Mouse (Mus musculus) forebrain, embryonic 13.5 days (tissue): ENCODE data around the gene Rnf11. TPM values are rescaled to one million over a fixed set of nuclear protein-coding genes. Genes with fewer than 3 reads are reported as not detected.
A peak's percentile ranks its signal among the peaks of the same experiment; 100 is the strongest.

Experiments
- ATAC-seq: fragments of 200-750 bp; cut with Nextera tagmentation; 2 replicates; pipeline ENCODE4 v1.8.0; 2017
- H3K27ac ChIP-seq: fragments of 300-500 bp; sonication (generic); 2 replicates; pipeline ENCODE4 v1.5.1; 2015; ENCODE audit warnings: inconsistent platforms, mild to moderate bottlenecking, moderate library complexity
- H3K27me3 ChIP-seq: fragments of 300-500 bp; sonication (generic); 2 replicates; pipeline ENCODE4 v1.6.1; 2015; ENCODE audit warnings: mild to moderate bottlenecking, inconsistent platforms
- H3K36me3 ChIP-seq: fragments of 300-500 bp; sonication (generic); 2 replicates; pipeline ENCODE4 v1.6.1; 2015; ENCODE audit warnings: mild to moderate bottlenecking, inconsistent platforms; ENCODE audit not compliant: poor library complexity, severe bottlenecking
- H3K4me1 ChIP-seq: fragments of 300-500 bp; sonication (generic); 2 replicates; pipeline ENCODE4 v1.6.1; 2015; ENCODE audit warnings: inconsistent platforms
- H3K4me2 ChIP-seq: fragments of 300-500 bp; sonication (generic); 2 replicates; pipeline ENCODE4 v1.6.1; 2015; ENCODE audit warnings: inconsistent platforms, mild to moderate bottlenecking, moderate library complexity
- H3K4me3 ChIP-seq: fragments of 300-500 bp; sonication (generic); 2 replicates; pipeline ENCODE4 v1.5.1; 2015; ENCODE audit warnings: mild to moderate bottlenecking, inconsistent platforms
- H3K9ac ChIP-seq: fragments of 300-500 bp; sonication (generic); 2 replicates; pipeline ENCODE4 v1.6.1; 2015; ENCODE audit warnings: mild to moderate bottlenecking, inconsistent platforms
- H3K9me3 ChIP-seq: fragments of 300-500 bp; sonication (generic); replicated peaks from 2 replicates; pipeline ENCODE4 v1.6.1; 2016; ENCODE audit warnings: inconsistent platforms
- WGBS: fragments of 180-500 bp; shearing (Covaris S2); methylation state at CpG from one replicate; pipeline ENCODE4 v1.1.7; 2015; 5-methylcytosine and 5-hydroxymethylcytosine counted together
- polyA plus RNA-seq: library from polyadenylated mRNA; unstranded; fragments of >200 nt; fragmentation: Nextera tagmentation; extraction: Ambion mirVana; gene quantifications from 2 replicates; pipeline ENCODE4 v1.2.1, GENCODE M21; 2015

Rnf11 gene
- polyA plus RNA-seq, 1 experiment from 2014 or later, result 46.5 TPM

DNA sequence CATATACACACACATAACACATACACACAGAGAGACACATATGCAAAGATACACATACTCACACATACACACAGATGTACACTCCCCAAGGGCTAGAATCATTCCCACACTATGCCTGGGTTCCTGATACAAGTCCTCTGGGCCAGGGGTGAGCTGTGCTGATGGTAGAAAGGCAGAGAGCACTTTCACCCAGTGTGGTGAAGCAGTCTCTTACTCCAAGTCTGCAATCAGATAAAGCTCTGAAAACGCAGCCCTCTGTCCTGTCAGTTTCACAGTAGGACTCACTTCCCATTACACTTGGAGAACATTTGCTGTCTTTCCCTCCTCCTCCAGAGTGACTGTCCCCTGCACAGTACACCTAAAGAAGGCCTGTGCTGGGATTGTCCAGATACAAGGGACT lies 57.5 kb downstream of the Rnf11 start:
- Histone ChIP-seq H3K4me2 (no peak overlapping the region), H3K27ac (no peak overlapping the region), H3K9me3 (no peaks in the 10 kb centered on the region), H3K4me1 (peaks cover 1% of the 10 kb centered on the region; the same call in 1 of the 2 replicates), H3K36me3 (no peaks in the 10 kb centered on the region), H3K27me3 (no peaks in the 10 kb centered on the region), H3K9ac (no peak overlapping the region), H3K4me3 (no peak overlapping the region)
- no peak for ATAC-seq
- 93% methylated on average over 1 of the region's 1 CpGs for WGBS

DNA sequence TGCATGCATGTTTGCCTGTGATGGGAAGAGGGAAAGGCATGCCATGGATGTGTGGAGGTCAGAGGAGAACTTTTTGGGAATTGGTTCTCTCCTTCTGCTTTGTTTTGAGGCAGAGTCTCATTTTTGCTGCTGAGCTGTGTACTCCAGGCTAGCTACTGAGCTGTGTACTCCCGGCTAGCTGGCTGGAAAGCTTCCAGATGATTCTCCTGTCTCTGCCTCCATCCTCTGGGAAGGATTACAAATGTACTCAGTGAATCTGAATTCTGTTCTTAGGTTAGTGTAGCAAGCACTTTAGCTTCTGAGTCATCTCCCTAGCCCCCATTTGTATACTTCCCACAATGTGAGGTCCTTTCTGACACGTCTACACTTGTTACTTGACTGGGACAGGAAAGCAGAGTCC lies 61.1 kb downstream of the Rnf11 start:
- H3K4me2 ChIP-seq, result no peak overlapping the region
- ATAC-seq, result no peak
- H3K4me1 ChIP-seq, result no peaks in the 10 kb centered on the region; the same call in 1 of the 2 replicates
- 85% methylated on average over 2 of the region's 2 CpGs for WGBS
- H3K9me3 ChIP-seq, result no peaks in the 10 kb centered on the region
- no peaks in the 10 kb centered on the region for H3K36me3 ChIP-seq
- H3K27ac ChIP-seq, result no peak overlapping the region
- no peaks in the 10 kb centered on the region for H3K27me3 ChIP-seq
- no peak overlapping the region for H3K4me3 ChIP-seq
- H3K9ac ChIP-seq, result no peak overlapping the region

DNA sequence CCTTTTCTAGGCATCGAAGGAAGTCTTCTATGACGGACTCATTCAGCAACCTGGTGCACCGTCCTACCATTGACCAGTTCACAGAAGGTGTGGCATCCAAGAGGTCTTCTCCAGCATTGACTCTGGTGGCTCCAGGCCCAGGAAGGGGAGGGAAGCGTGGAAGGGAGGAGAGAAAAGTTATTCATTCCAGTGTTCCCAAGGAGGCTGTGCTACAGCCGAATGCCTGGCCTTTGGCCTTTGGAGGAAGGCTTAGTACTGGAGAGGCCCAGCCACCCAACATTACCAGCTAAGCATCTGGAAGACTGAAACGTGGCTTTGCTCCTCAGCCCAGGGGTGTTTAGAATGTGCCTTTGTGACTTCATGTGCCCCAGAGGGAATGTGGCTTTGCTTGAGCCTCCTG lies 62.1 kb downstream of the Rnf11 start:
- 77% methylated on average over 6 of the region's 6 CpGs for WGBS
- no peaks in the 10 kb centered on the region for H3K36me3 ChIP-seq
- no peak overlapping the region for H3K9ac ChIP-seq
- H3K9me3 ChIP-seq, result no peaks in the 10 kb centered on the region
- no peak for ATAC-seq
- no peaks in the 10 kb centered on the region for H3K27me3 ChIP-seq
- no peak overlapping the region for H3K4me3 ChIP-seq
- H3K4me1 ChIP-seq, result no peaks in the 10 kb centered on the region; the same call in 1 of the 2 replicates
- no peak overlapping the region for H3K27ac ChIP-seq
- no peak overlapping the region for H3K4me2 ChIP-seq

DNA sequence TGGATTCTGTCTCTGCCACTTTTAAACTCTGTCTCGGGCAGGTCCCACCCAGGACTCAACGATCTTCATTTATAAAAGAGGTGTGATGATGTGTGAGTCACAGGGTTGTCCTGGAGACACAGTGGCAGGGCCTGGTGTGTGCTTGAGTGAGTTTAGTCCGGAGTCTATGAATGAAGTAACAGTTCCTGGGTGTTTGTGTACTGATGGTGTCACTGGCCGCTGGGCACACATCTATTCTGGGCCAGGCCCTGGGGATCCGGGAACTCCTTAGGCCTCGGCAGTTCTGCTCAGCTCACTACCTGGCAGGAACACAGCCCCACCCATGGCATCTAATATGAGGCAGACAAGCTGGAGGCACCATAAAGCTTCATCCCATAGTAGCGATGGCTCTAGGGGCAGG lies 62.9 kb downstream of the Rnf11 start:
- Histone ChIP-seq H3K27me3 (no peaks in the 10 kb centered on the region), H3K27ac (no peak overlapping the region), H3K4me2 (no peak overlapping the region), H3K9me3 (no peaks in the 10 kb centered on the region), H3K4me3 (no peak overlapping the region), H3K4me1 (no peaks in the 10 kb centered on the region; the same call in 1 of the 2 replicates), H3K9ac (no peak overlapping the region), H3K36me3 (no peaks in the 10 kb centered on the region)
- no peak for ATAC-seq
- 86% methylated on average over 7 of the region's 7 CpGs for WGBS

DNA sequence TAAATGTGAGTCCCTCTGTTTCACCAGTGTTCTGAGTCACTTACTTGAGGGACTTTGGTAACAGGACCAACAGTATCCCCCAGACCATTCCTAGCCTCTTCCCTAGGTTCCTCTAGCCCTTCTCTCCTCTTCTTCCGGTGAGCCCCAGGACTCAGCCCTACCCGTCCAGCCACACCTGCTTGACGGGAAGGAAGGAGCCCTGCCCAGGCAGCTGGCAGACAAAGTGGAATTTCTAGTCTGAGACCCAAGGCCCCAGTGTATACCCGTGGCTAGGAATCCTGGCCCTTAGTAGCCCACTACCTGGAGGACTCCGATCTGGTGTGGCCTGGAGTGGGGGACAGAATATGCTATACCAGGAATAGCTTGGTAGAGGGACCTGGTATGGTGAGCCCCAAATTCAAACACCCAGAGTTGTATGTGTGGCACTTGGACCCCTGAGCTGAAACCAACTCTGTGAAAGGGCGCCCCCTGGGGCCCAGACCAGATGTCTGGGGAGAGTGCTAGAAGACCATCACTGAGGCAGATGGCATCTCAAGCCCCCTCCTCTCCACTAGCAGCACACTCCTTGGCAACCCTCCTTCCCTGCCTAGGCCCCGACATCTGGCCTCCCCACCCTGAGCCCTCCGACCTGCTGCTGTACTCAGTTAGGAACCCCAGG lies 64.3 kb downstream of the Rnf11 start:
- Histone ChIP-seq H3K27me3 (no peaks in the 10 kb centered on the region), H3K36me3 (no peaks in the 10 kb centered on the region), H3K9ac (no peak overlapping the region), H3K27ac (no peak overlapping the region), H3K4me1 (no peaks in the 10 kb centered on the region; the same call in 1 of the 2 replicates), H3K9me3 (no peaks in the 10 kb centered on the region), H3K4me2 (no peak overlapping the region), H3K4me3 (no peak overlapping the region)
- WGBS, result 76% methylated on average over 8 of the region's 8 CpGs
- ATAC-seq, result no peak

DNA sequence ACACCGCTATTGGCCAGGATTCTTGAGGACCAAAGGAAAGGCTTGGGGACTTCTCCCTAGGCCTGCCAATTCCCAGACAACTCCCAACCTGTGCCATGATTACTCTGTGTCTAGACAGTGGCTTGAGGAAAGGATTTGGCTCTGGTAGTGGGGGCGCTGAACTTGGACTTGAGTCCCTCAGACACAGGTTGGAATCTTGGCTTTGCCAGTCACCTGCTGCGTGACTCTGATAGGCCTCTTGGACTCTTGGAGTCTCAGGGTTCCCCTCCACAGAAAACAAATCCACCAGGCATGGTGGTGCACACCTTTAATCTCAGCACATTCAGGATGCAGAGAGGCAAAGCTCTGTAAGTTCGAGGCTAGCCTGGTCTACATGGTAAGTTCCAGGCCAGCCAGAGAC lies 65.0 kb downstream of the Rnf11 start:
- H3K9ac ChIP-seq, result no peak overlapping the region
- H3K27ac ChIP-seq, result no peak overlapping the region
- no peaks in the 10 kb centered on the region for H3K36me3 ChIP-seq
- no peaks in the 10 kb centered on the region for H3K9me3 ChIP-seq
- H3K27me3 ChIP-seq, result no peaks in the 10 kb centered on the region
- H3K4me2 ChIP-seq, result no peak overlapping the region
- no peak overlapping the region for H3K4me3 ChIP-seq
- ATAC-seq, result no peak
- no peaks in the 10 kb centered on the region; the same call in 1 of the 2 replicates for H3K4me1 ChIP-seq
- 84% methylated on average over 4 of the region's 4 CpGs for WGBS

DNA sequence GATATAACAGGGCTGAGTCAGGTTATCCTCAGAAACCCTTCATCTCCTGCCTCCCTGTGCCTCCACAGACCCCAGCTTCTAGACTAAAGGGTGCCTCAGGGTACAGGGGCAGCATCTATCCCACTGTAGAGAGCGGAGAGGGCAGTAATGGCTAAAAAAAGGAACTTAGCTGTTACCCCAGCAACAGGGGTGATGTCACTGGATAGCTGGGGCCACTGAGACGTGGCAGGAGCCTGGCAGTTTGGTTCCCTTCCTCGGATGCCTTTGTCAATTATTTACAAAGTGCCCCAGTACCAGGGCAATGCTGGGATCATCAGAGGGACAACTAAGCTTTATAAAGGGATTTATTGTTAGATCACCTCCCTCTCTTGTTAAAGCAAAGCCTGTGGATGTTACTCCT lies 65.5 kb downstream of the Rnf11 start:
- Histone ChIP-seq H3K4me3 (no peak overlapping the region), H3K4me1 (no peaks in the 10 kb centered on the region; the same call in 1 of the 2 replicates), H3K9me3 (no peaks in the 10 kb centered on the region), H3K27me3 (no peaks in the 10 kb centered on the region), H3K27ac (no peak overlapping the region), H3K9ac (no peak overlapping the region), H3K4me2 (no peak overlapping the region), H3K36me3 (no peaks in the 10 kb centered on the region)
- 22% methylated on average over 3 of the region's 3 CpGs for WGBS
- ATAC-seq, result no peak

DNA sequence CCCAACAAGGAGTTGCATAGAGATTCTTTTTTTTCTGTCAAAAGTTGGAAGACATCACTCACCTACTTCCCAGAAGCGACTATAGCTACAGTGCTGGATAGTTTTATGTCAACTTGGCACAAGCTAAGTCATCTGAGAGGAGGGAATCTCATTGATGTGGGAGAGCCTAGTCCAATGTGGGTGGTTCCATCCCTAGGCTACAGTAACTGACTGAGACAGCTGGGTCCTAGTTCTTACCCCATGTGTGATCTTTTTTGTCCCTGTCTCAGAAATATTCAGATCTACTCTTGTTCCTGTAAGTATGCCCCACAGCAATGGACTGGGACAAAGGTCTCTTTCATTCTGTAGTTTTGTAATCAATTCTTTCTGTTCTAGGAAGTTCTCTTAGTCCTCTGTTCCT lies 66.5 kb downstream of the Rnf11 start:
- Histone ChIP-seq H3K9me3 (no peaks in the 10 kb centered on the region), H3K4me3 (no peak overlapping the region), H3K27me3 (no peaks in the 10 kb centered on the region), H3K9ac (no peak overlapping the region), H3K27ac (no peak overlapping the region), H3K4me2 (no peak overlapping the region), H3K36me3 (no peaks in the 10 kb centered on the region), H3K4me1 (no peaks in the 10 kb centered on the region; the same call in 1 of the 2 replicates)
- WGBS, result 92% methylated on average over 1 of the region's 1 CpGs
- no peak for ATAC-seq

DNA sequence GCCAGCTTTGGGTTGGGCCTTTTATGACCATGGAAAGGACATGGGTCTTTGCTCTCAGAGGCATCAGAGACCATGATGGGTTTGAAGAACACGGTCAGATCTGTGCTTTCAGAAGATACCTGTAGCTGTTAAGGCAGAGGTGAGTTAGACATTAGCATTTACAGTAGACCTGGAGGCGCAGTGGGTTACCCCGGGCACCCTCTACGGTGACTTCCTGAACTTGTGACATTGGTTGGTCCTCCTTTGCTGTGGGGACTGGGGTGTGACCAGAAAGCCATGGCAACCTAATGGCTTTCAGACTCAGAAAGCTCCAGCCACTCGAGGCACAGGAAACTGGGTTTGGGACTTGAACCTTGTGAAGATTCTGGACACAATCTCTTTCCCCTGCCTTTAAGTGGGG lies 72.3 kb downstream of the Rnf11 start:
- Histone ChIP-seq H3K9me3 (no peaks in the 10 kb centered on the region), H3K27me3 (peaks cover 10% of the 10 kb centered on the region; the same call in 1 of the 2 replicates), H3K4me3 (no peak overlapping the region), H3K9ac (no peak overlapping the region), H3K4me2 (no peak overlapping the region), H3K36me3 (no peaks in the 10 kb centered on the region), H3K27ac (no peak overlapping the region), H3K4me1 (peaks cover 2% of the 10 kb centered on the region; the same call in 1 of the 2 replicates)
- WGBS, result 88% methylated on average over 5 of the region's 5 CpGs
- no peak for ATAC-seq

DNA sequence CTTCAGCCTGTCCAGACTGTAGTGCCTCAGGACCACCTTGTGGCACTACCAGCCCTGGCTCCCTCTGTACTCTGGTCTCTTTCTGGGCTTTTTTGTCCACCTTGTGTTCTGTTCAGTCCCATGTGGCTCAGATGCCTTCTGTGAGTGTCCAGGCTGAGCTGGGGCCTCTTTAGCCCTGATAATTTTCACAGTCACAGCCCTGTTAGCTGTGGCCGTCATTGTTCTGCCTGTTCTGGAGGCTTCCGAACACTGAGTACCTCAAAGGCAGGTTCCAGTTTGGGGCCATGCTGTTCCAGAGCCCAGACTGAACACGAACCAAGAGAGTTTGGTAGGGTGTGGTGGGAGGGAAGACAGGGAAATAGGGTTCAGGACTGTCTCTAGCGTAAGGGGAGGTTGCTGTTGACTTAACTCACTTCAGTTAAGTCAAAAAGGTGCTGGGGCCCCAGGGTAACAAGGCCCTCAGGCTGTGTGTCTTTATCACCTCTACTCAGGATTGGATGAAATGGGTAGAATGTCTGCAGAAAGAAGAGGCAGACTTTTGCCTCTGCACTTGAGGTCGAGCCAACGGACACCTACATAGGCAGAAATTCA lies 73.1 kb downstream of the Rnf11 start:
- Histone ChIP-seq H3K4me2 (no peak overlapping the region), H3K9ac (no peak overlapping the region), H3K4me1 (peaks cover 6% of the 10 kb centered on the region; the same call in 1 of the 2 replicates), H3K27me3 (peaks cover 10% of the 10 kb centered on the region; the same call in 1 of the 2 replicates), H3K9me3 (no peaks in the 10 kb centered on the region), H3K4me3 (no peak overlapping the region), H3K36me3 (no peaks in the 10 kb centered on the region), H3K27ac (no peak overlapping the region)
- ATAC-seq, result no peak
- WGBS, result 81% methylated on average over 6 of the region's 6 CpGs

DNA sequence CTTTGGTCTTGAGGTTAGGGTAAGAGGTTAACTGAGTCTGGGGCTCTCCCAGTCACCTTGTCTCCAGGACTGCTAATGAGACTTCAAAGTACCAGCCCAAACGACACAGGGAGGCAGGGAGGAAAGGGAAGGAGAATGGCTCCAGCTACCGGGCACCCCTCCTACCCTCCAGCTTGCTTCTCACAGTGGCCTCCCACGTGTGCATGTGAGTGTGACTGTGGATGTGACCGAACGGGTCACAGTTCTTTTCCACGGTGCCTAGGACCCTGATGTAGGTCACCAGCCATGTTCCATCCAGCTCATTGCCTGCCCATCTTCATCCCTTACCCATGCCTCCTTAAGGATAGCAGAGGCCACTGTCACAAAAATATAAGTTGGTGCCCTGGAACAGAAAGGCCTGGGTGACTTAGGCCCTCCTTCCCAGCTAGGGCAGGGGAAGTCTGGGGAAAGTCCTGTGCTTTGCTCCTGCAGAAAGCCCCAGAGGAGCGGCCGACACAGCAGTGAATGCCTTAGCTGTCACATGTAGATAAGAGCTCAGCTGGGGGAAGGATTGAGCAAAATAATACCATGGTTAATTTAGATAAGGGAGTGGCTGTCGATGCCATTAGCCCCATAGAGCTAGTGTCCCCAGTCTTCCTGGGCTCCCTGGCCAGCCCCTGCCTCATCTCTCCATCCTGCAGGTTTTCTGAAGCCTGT lies 73.7 kb downstream of the Rnf11 start:
- H3K9me3 ChIP-seq, result no peaks in the 10 kb centered on the region
- H3K27ac ChIP-seq, result no peak overlapping the region
- H3K9ac ChIP-seq, result no peak overlapping the region
- H3K4me2 ChIP-seq, result no peak overlapping the region
- H3K36me3 ChIP-seq, result no peaks in the 10 kb centered on the region
- no peak for ATAC-seq
- H3K4me3 ChIP-seq, result no peak overlapping the region
- peaks cover 10% of the 10 kb centered on the region; the same call in 1 of the 2 replicates for H3K27me3 ChIP-seq
- 71% methylated on average over 9 of the region's 9 CpGs for WGBS
- peaks cover 12% of the 10 kb centered on the region for H3K4me1 ChIP-seq

DNA sequence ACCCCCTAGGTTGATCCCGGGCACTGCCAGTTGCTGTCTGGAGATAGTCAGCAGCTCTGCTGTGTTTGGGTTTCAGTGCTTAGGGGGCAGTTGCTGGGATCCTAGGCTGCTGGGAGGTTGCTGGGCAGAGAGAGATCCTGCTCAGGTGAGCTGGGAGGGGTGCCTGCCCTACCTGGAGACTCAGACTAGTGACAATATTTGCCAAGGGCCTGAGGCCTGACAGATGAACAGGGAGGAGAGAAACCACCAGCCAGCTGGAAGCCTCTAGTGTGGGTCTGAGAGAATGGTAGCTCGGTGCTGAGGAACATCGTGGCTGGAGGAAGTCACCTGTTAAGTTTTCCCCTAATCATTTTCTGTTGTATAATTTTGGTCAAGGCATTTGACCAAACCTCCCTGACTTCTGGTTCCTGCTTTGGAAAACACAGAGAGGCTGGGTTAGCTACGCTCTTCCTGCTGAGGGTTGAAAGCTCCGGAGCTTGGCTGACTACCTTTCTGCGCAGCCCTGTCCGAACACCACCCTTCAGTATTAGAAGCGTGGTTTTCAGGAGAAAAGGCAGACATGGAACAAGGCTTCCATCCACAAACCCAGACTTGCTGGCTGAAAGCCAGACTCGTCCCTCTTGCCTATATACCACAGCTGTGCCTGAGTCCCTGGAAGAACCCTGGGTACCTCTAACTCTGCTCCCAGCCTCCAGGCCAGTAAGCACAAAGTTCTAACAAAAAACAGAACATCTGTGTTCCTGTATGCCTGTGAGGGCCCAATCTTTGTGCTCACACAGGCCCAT lies 76.6 kb downstream of the Rnf11 start:
- Histone ChIP-seq H3K4me2 (peak overlapping the region; percentile 100; the same call in 1 of the 2 replicates), H3K4me1 (peaks cover 16% of the 10 kb centered on the region), H3K36me3 (no peaks in the 10 kb centered on the region), H3K4me3 (no peak overlapping the region), H3K27ac (no peak overlapping the region), H3K27me3 (peaks cover 10% of the 10 kb centered on the region; the same call in 1 of the 2 replicates), H3K9ac (no peak overlapping the region), H3K9me3 (no peaks in the 10 kb centered on the region)
- 84% methylated on average over 9 of the region's 9 CpGs for WGBS
- ATAC-seq, result no peak
